Mouse (Mus musculus) CH12.LX (cell line): ENCODE data around the gene Brip1.

ENCODE experiments used
- CTCF ChIP-seq, 2 experiments: IDR thresholded peaks in 1 of 2; conservative IDR thresholded peaks in 1 of 2; 2 replicates each; pipeline ENCODE4 v1.5.1; 2011 to 2012; ENCODE audit warnings: low read depth in 2 of 2, low read length in 2 of 2, improper control_type of control experiment in 1 of 2, inconsistent platforms in 1 of 2, mild to moderate bottlenecking in 1 of 2, moderate library complexity in 1 of 2
- E2F4 ChIP-seq: IDR thresholded peaks from 2 replicates; pipeline ENCODE4 v1.6.1; 2011; ENCODE audit warnings: low read depth, low read length, improper control_type of control experiment; ENCODE audit not compliant: insufficient replicate concordance
- ELF1 ChIP-seq: IDR thresholded peaks from 2 replicates; pipeline ENCODE4 v1.6.1; 2014; ENCODE audit warnings: low read depth, mild to moderate bottlenecking, inconsistent platforms, low read length, improper control_type of control experiment
- EP300 ChIP-seq: IDR thresholded peaks from 2 replicates; pipeline ENCODE4 v1.6.1; 2011; ENCODE audit warnings: low read length, improper control_type of control experiment
- HCFC1 ChIP-seq: IDR thresholded peaks from 2 replicates; pipeline ENCODE4 v1.6.1; 2012; ENCODE audit warnings: low read depth, mild to moderate bottlenecking, inconsistent platforms, low read length, improper control_type of control experiment
- MAFK ChIP-seq: IDR thresholded peaks from 2 replicates; pipeline ENCODE4 v1.6.1; 2011; ENCODE audit warnings: low read length, improper control_type of control experiment; ENCODE audit not compliant: insufficient replicate concordance
- MAX ChIP-seq: IDR thresholded peaks from 2 replicates; pipeline ENCODE4 v1.6.1; 2011; ENCODE audit warnings: low read length, improper control_type of control experiment
- POLR2A ChIP-seq: IDR thresholded peaks from 2 replicates; pipeline ENCODE4 v1.6.1; 2011; ENCODE audit warnings: low read depth, mild to moderate bottlenecking, improper control_type of control experiment, low read length
- RAD21 ChIP-seq: IDR thresholded peaks from 2 replicates; pipeline ENCODE4 v1.6.1; 2011; ENCODE audit warnings: low read depth, mild to moderate bottlenecking, low read length, improper control_type of control experiment, moderate library complexity

DNA sequence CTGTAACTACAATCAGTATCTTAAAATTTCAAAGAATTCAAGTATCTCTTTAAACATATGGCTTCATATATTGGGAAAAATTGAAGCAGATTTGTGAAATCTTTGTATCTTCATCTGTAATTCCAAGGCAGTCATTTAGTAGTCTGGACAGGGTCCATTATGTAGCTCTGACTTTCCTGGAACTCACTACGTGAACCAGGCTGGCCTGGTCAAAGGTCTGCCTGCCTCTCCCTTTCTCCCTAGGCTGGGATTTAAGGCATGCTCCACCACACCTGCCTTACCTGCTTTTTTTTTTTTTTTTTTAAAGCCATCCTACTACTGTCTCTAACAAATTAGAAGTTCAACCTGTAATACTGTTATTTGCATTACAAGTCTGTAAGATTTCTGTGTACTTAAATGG lies 10.8 kb upstream of the Brip1 start:
- TF ChIP-seq CTCF (conservative IDR thresholded peaks at IDR 0.05 in 1 of 2, IDR thresholded peaks at IDR 0.05 in 1 of 2; ENCODE audit: low read depth in 2 of 2, low read length in 2 of 2) = no peak
- no peak for TF ChIP-seq POLR2A
- no peak for TF ChIP-seq E2F4
- TF ChIP-seq HCFC1 = no peak
- no peak for TF ChIP-seq MAX
- TF ChIP-seq EP300 = no peak
- TF ChIP-seq RAD21 = no peak
- TF ChIP-seq MAFK = no peak
- no peak for TF ChIP-seq ELF1
